Mouse (Mus musculus) liver, adult 2 months (tissue): ENCODE measurements around the gene Zfp598. TPM values are rescaled to one million over a fixed set of nuclear protein-coding genes. Genes with fewer than 3 reads are reported as not detected.

Experiments used
- DNase-seq: peaks from one replicate; pipeline ENCODE4 v3.0.0-alpha.2; 2011; ENCODE audit warnings: low read depth, low spot score; ENCODE audit errors: extremely low read depth
- H3K27ac ChIP-seq: fragments of 200-500 bp; replicated peaks from 2 replicates; pipeline ENCODE4 v1.5.1; 2012; ENCODE audit warnings: low read depth, mild to moderate bottlenecking, control low read depth, inconsistent platforms, low read length; ENCODE audit not compliant: insufficient read depth
- H3K27me3 ChIP-seq: fragments of 200-500 bp; 2 replicates; pipeline ENCODE4 v1.6.1; 2012; ENCODE audit warnings: mild to moderate bottlenecking, moderate library complexity, low read length, inconsistent platforms; ENCODE audit not compliant: control insufficient read depth, insufficient read depth
- H3K36me3 ChIP-seq: fragments of 200-500 bp; 2 replicates; pipeline ENCODE4 v1.6.1; 2012; ENCODE audit warnings: low read length, inconsistent platforms; ENCODE audit not compliant: control insufficient read depth, insufficient read depth
- H3K4me1 ChIP-seq: fragments of 200-500 bp; 2 replicates; pipeline ENCODE4 v1.6.1; 2011; ENCODE audit warnings: low read length; ENCODE audit not compliant: control insufficient read depth, insufficient read depth
- H3K4me3 ChIP-seq: fragments of 200-500 bp; 2 replicates; pipeline ENCODE4 v1.5.1; 2011; ENCODE audit warnings: low read depth, mild to moderate bottlenecking, control low read depth, low read length, moderate library complexity; ENCODE audit not compliant: insufficient read depth
- H3K79me2 ChIP-seq: fragments of 200-500 bp; 2 replicates; pipeline ENCODE4 v1.6.1; 2012; ENCODE audit warnings: inconsistent platforms, mild to moderate bottlenecking, low read length, moderate library complexity; ENCODE audit not compliant: control insufficient read depth, insufficient read depth
- H3K9ac ChIP-seq: fragments of 200-500 bp; 2 replicates; pipeline ENCODE4 v1.6.1; 2012; ENCODE audit warnings: low read depth, mild to moderate bottlenecking, control low read depth, inconsistent platforms, low read length
- CTCF ChIP-seq: fragments of 200-500 bp; IDR thresholded peaks from 2 replicates; pipeline ENCODE4 v1.5.1; 2011; ENCODE audit warnings: low read depth, low read length, control low read depth
- POLR2A ChIP-seq: fragments of 200-500 bp; IDR thresholded peaks from 2 replicates; pipeline ENCODE4 v1.6.1; 2011; ENCODE audit warnings: low read length, control low read depth; ENCODE audit not compliant: insufficient read depth; ENCODE audit errors: extremely low read depth
- WGBS: fragments of 180-500 bp; shearing (Covaris S2); methylation state at CpG from one replicate; pipeline ENCODE4 v1.1.7; 2018; 5-methylcytosine and 5-hydroxymethylcytosine counted together
- polyA plus RNA-seq: library from polyadenylated mRNA; depleted of rRNA; stranded (reverse); fragments of >200 nt; gene quantifications from 2 replicates; pipeline ENCODE4 v1.2.3, GENCODE M21; 2012
- total RNA-seq: library from RNA; depleted of rRNA; stranded (reverse); fragments of >200 nt; gene quantifications from 2 replicates; pipeline ENCODE4 v1.2.3, GENCODE M21; 2014

The Zfp598 gene
- total and polyA plus RNA-seq, 2 experiments: 11.1 to 106 TPM

- peak overlapping the region; percentile 94 for H3K27ac ChIP-seq
- H3K4me3 ChIP-seq: peak overlapping the region; percentile 94
- H3K36me3 ChIP-seq: no peaks in the 10 kb centered on the region
- H3K4me1 ChIP-seq: peaks cover 17% of the 10 kb centered on the region
- peaks cover 32% of the 10 kb centered on the region; the same call in 1 of the 2 replicates for H3K79me2 ChIP-seq
- DNase-seq: peak; percentile 88
- H3K27me3 ChIP-seq: no peaks in the 10 kb centered on the region
- WGBS: under 1% methylated on average over 8 of the region's 8 CpGs
- peak overlapping the region; percentile 98 for H3K9ac ChIP-seq
- no peak for TF ChIP-seq CTCF
These were observed 858 bp downstream of the Zfp598 start for GRCm38 (mm10) chr17:24670246-24670844.

DNA sequence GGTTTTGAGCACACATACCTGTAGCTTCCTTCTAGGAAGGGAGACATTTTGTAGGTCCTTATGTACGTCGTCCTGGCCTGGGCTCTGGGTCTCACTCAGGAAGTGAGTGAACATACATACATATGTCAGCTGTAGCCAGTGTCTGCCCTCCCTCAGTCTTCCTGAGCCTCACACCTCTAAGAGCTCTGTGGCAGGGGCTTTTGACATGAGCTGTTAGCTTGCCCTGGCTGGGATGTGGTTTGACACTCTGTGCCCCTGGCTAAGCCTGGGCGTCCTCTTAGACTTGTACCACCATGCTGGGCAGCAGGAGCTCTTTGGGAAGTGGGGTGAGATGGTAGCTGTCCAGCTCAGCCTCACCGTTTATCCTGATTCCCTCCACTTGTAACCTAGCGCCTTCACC is 1.9 kb downstream of the Zfp598 start:
- H3K27me3 ChIP-seq: no peaks in the 10 kb centered on the region
- H3K9ac ChIP-seq: 0 out of 2 replicates have a peak overlapping the region, but pooled peaks have one; percentile 8
- H3K36me3 ChIP-seq: peaks cover under 1% of the 10 kb centered on the region; the same call in 1 of the 2 replicates
- 51% methylated on average over 5 of the region's 5 CpGs for WGBS
- peaks cover 17% of the 10 kb centered on the region for H3K4me1 ChIP-seq
- DNase-seq: no peak
- peak overlapping the region; percentile 55; the same call in 1 of the 2 replicates for H3K27ac ChIP-seq
- TF ChIP-seq POLR2A (no peak), CTCF (no peak)
- no peak overlapping the region for H3K4me3 ChIP-seq
- peaks cover 40% of the 10 kb centered on the region; the same call in 1 of the 2 replicates for H3K79me2 ChIP-seq

DNA sequence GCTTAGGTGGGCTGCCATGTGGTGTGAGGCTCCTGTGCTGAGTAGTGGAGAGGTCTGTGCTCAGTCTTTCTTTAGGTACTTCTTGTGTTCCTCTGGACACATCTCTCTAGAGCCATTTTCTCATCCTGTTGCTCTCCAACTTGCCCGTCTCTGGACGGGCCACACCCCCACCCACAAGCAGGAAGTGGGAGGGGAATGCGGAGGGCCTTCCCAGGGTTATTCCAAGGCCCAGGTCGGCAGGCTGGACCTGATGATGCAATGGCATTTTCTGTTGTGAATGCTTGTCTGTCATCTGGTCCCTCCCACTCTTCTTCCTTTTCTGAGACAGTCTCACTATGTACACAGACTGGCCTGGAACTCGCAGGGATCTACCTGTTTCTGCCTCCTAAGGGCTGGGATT is 2.7 kb downstream of the Zfp598 start:
- peaks cover 6% of the 10 kb centered on the region; the same call in 1 of the 2 replicates for H3K36me3 ChIP-seq
- DNase-seq: peak; percentile 96
- no peaks in the 10 kb centered on the region for H3K27me3 ChIP-seq
- H3K9ac ChIP-seq: peak overlapping the region; percentile 15; the same call in 1 of the 2 replicates
- TF ChIP-seq CTCF (no peak), POLR2A (no peak)
- peaks cover 40% of the 10 kb centered on the region; the same call in 1 of the 2 replicates for H3K79me2 ChIP-seq
- peaks cover 17% of the 10 kb centered on the region for H3K4me1 ChIP-seq
- H3K27ac ChIP-seq: peak overlapping the region; percentile 27; the same call in 1 of the 2 replicates
- no peak overlapping the region for H3K4me3 ChIP-seq
- WGBS: 0% methylated on average over 5 of the region's 5 CpGs

DNA sequence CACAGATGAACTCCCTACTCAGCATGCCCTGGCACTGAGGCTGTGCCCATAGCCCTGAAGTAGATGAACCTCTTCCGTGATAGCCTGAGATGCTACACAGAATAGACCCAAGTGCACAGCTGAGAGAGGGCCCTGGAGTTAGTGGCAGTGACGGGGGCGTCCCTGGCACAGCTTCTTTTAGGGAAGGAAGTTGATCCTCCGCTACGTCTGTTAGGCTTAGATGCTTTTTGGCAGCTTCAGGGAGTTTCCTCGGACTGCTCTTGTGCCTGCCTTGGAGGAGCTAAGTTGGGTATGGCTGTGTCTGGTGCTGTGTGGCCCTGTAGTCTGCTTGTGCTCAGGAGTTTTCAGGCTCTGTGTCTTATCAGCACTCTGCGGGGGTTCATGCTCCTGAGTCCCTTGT is 4.8 kb downstream of the Zfp598 start:
- Histone ChIP-seq H3K4me3 (no peak overlapping the region), H3K27me3 (no peaks in the 10 kb centered on the region), H3K9ac (peak overlapping the region; percentile 10; the same call in 1 of the 2 replicates), H3K4me1 (peaks cover 14% of the 10 kb centered on the region), H3K27ac (no peak overlapping the region), H3K36me3 (peaks cover 21% of the 10 kb centered on the region; the same call in 1 of the 2 replicates), H3K79me2 (peaks cover 40% of the 10 kb centered on the region; the same call in 1 of the 2 replicates)
- 59% methylated on average over 7 of the region's 7 CpGs for WGBS
- TF ChIP-seq POLR2A: no peak
- DNase-seq: no peak

DNA sequence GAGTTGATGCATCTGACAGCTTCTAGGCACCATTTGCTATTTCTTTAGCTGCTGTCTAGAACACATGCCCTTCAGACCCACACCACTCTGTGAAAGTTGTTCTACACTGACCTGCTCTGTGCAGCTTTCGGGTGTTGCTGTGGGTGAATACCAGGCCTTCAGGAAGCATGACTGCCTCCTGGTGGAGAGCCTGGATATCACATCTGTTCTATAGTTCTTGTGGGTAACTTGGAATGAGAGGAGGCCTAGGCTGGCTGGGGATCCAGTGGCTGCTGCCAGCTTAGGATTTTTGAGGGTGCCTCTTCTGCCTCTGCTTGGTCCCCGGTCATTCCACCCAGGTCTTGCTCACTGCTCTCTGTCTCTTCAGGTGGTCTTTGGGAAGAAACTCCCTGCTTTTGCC is 6.7 kb downstream of the Zfp598 start:
- Histone ChIP-seq H3K79me2 (peaks cover 29% of the 10 kb centered on the region; the same call in 1 of the 2 replicates), H3K4me1 (peaks cover 9% of the 10 kb centered on the region), H3K27ac (no peak overlapping the region), H3K4me3 (no peak overlapping the region), H3K27me3 (no peaks in the 10 kb centered on the region), H3K9ac (no peak overlapping the region), H3K36me3 (peaks cover 23% of the 10 kb centered on the region; the same call in 1 of the 2 replicates)
- TF ChIP-seq POLR2A (no peak), CTCF (peak; percentile 63)
- 69% methylated on average over 2 of the region's 2 CpGs for WGBS
- DNase-seq: peak; percentile 26

DNA sequence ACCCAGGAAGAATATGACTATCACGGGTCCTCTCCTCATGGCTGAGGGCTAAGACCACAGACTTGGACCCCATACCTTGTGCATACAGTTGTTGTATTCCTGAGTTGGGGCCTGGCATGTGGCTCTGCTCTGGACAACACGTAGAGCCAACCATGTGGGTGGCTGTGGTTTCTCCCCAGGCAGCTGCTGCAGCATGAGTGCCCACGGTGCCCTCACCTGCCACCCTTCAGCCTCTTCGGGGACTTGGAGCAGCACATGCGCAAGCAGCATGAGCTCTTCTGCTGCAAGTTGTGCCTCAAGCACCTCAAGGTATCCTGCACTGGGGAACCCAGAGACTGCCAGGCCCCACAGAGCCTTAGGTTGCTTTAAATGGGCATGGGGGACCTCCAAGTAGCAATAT is 7.4 kb downstream of the Zfp598 start:
- Histone ChIP-seq H3K27me3 (no peaks in the 10 kb centered on the region), H3K4me1 (peaks cover 3% of the 10 kb centered on the region), H3K9ac (no peak overlapping the region), H3K27ac (no peak overlapping the region), H3K4me3 (no peak overlapping the region), H3K79me2 (peaks cover 24% of the 10 kb centered on the region; the same call in 1 of the 2 replicates), H3K36me3 (peaks cover 27% of the 10 kb centered on the region; the same call in 1 of the 2 replicates)
- no peak for DNase-seq
- TF ChIP-seq CTCF (no peak), POLR2A (no peak)
- WGBS: 95% methylated on average over 5 of the region's 5 CpGs
